Mouse (Mus musculus) left cerebral cortex, postnatal 10 days (tissue): ENCODE measurements around the gene Rpl29. TPM values are rescaled to one million over a fixed set of nuclear protein-coding genes. Genes with fewer than 3 reads are reported as not detected.

ENCODE experiments used
- DNase-seq, 2 experiments: peaks; one replicate each; pipeline ENCODE4 v3.0.0; 2021 to 2022; ENCODE audit warnings: low spot score in 2 of 2, mixed read lengths in 1 of 2; ENCODE audit errors: extremely low spot score in 1 of 2
- intact Hi-C: fragments of 180-260 bp; cut with DNase I; formaldehyde crosslinking; loops from one replicate; pipeline ENCODE4 v1.15.1; 2025
- total RNA-seq, 2 experiments: library from RNA; stranded (reverse); gene quantifications; 2 replicates each; pipeline ENCODE4 v1.2.3; 2021

Rpl29 gene
- total RNA-seq: 100 to 1,000 TPM; 378 to 397 TPM

- intact Hi-C loops: loop anchor here (10.0 kb wide), 2 partner anchors 215 to 255 kb away; partner anchors contain the start of gene Wdr82
These were observed at the start of gene Rpl29 for GRCm38 (mm10) chr9:106429221-106430014. Gene Rpl29, plus strand, starts transcription at chr9:106429454.

DNA sequence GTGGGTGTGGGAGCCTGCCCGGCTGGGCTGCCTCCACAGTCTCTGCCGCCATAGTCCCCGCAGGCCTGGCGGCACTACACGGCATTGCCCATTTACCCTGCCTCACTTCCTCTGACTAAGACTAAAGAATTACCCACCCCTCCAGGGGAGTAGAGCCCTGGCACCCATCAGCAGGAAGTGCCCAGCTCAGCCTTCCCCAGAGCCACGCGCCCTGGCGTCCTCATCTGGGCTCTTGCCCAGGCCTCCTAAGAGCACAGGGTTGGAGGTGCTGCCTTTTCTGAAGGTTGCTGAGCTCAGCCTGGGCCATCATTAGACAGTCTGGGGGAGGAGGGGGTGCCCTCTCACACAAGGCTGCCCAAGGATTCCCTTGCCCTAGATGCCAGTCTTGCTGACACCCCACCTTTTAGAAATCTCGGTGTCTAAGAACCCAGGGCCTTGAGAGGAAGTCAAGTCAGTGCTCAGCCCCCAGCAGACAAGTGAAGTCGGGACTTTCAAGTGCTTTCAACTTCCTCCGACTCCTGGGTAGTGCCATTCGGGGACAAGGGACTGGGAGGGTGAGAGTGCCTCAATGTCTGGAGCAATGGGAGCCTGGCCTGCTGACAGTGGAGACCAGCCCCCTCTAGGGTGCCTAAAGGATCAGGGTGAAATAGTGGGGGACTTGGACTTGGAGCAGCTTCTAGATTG is 42.9 kb upstream of the Rpl29 start:
- intact Hi-C loops: no loop called here
- peak in 1 of 2 experiments; percentile 48 for DNase-seq

More at GRCm38 (mm10) chr9:106429221-106430014, at the start of gene Rpl29:
- DNase-seq: peak; percentile 93 to 94

DNA sequence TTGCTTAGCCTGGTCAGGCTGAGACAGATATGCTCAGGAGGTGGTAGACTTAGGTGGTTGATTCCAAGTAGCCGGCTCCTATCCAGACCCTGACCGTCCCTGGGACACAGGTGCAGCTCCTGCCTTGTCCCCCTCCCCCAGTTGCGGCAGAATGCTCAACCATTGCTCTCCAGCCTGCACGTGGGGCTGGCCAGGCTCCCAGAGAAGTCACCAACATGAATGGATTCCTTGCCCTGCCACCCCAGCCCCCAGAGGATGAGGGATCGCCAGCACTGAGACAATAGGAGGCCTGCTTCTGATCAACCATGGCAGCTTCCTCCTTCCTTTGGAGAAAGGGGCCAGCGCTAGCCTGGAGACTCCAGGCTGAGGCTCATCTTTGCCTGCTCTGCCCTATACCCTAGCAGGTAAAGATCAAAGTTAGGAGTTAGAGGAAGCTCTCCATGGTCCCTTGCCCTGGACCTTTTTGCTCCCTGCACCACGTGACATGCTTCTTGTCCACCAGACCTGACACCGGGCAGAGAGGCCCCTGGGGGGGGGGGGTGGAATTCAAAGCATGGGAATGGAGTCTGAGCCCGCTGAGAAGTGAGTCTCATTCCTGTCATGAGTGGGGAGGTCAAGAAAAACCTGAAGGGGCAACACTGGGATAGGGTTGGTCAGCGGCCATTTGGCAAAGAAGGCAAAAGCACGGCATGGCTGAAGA is 36.3 kb upstream of the Rpl29 start:
- intact Hi-C loops: no loop called here
- DNase-seq: no peak

GRCm38 (mm10) chr9:106393548-106393947 is 35.7 kb upstream of the Rpl29 start:
- DNase-seq: no peak
- intact Hi-C loops: no loop called here

GRCm38 (mm10) chr9:106394649-106395602 is 34.3 kb upstream of the Rpl29 start:
- DNase-seq: peak in 1 of 2 experiments; percentile 47
- intact Hi-C loops: no loop called here

- DNase-seq: no peak
- intact Hi-C loops: no loop called here
These were observed 31.5 kb upstream of the Rpl29 start for GRCm38 (mm10) chr9:106397733-106398132.

GRCm38 (mm10) chr9:106398667-106399311 is 30.5 kb upstream of the Rpl29 start:
- intact Hi-C loops: no loop called here
- DNase-seq: no peak

DNA sequence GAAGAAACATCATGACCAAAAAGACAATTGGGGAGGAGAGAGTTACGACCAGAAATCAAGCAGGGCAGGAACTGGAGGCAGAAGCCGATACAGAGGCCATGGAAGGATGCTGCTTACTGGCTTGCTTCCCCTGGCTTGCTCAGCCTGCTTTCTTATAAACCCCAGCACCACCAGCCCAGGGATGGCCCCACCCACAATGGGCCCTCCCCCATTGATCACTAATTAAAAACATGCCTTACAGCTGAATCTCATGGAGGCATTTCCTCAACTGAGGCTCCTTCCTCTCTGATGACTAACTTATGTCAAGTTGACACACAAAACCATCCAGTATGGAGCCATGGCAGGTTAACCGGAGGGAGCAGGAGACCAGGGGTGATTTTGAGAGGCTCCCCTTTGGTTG is 29.4 kb upstream of the Rpl29 start:
- no peak for DNase-seq
- intact Hi-C loops: no loop called here

- DNase-seq: no peak
- intact Hi-C loops: no loop called here
These were observed 27.1 kb upstream of the Rpl29 start for GRCm38 (mm10) chr9:106402149-106402548.

DNA sequence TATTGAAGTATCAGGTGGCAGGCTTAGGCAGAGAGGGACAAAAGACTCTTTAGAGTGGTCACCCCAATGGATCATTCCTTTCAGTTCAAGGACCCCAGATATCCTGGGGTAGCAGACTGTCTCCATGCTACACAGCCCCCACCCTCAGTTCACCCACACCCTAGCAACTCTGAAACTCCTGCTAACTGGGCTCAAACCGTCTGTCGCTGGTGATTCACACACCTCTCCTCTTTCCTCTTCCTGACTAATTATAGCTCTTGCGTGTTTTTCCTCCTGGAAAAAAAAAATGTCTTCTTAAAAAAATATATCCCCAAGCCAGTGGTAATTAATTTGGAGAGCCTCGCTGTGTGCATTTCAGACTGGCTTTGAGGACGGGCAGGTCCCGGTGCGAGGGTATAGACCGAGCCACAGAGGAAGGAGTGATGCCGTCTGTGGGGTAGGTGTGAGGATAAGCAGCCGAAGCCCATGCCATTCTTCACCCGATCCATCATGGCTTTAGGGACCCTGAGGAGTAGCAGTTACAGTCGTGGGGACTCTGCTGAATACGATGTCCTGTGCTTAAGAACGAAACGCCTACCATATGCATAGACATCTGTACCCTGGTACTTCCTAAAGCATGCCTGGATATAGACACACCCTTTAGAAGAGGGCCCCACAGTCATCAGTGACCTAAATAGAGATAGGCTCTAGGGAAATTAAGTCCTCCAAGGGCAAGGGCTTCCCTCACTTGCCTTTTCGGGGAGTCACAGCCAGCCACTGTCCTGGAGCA is 26.5 kb upstream of the Rpl29 start:
- DNase-seq: no peak

GRCm38 (mm10) chr9:106405275-106405674 is 24.0 kb upstream of the Rpl29 start:
- intact Hi-C loops: no loop called here
- peak in 1 of 2 experiments; percentile 57 for DNase-seq

More for the DNA sequence above, 26.5 kb upstream of the Rpl29 start:
- intact Hi-C loops: no loop called here

- peak in 1 of 2 experiments; percentile 38 for DNase-seq
- intact Hi-C loops: no loop called here
These were observed 22.7 kb upstream of the Rpl29 start for GRCm38 (mm10) chr9:106406443-106407078.

GRCm38 (mm10) chr9:106409096-106409495 is 20.2 kb upstream of the Rpl29 start:
- intact Hi-C loops: no loop called here
- no peak for DNase-seq

GRCm38 (mm10) chr9:106410086-106410650 is 19.1 kb upstream of the Rpl29 start:
- DNase-seq: no peak
- intact Hi-C loops: no loop called here

DNA sequence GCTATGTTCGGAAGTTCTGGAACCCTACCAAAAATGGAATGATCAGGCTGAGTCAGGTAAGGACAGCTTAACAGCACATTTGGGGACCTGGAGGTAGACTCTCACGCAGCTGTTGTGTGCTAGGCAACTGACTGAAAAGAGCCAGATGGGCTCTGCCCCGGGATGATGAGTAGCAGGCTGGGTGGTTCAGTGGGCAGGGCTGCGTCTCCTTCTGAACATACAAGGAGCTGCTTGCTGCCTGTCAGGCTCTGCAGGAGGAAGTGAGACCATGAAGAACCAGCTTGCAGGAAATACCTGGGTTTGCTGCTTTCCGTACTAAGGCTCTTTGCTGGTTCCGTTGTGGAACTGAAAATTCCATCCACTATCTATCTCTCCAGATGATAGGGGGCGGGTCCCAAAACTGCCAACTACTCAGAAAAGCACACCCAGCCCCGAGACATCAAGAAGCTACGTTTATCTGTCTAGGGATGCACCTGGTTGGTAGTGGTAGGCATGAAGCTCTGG is 18.1 kb upstream of the Rpl29 start:
- peak in 1 of 2 experiments; percentile 53 for DNase-seq
- intact Hi-C loops: no loop called here

DNA sequence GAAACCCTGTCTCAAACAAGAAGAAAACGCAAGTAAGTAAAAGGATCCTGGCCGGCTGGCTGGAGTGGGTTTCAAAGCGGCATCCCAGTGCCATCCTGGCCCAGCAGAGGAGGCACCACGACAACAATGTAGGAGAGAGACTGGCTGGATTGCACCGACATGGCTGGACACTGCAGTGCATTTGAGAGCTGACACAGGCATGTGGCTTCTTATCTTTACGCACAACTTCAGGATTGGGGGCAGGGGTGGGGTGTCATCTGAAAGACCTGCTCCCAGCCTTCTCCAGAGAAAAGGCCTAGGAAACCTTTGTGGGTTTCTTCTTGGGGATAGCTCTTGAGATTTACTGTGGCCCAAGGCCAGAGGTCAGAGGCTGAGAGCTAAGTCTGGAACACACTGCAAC is 17.5 kb upstream of the Rpl29 start:
- no peak for DNase-seq
- intact Hi-C loops: no loop called here
